Mouse (Mus musculus): ENCODE measurements around the gene Tas2r119.

DNA sequence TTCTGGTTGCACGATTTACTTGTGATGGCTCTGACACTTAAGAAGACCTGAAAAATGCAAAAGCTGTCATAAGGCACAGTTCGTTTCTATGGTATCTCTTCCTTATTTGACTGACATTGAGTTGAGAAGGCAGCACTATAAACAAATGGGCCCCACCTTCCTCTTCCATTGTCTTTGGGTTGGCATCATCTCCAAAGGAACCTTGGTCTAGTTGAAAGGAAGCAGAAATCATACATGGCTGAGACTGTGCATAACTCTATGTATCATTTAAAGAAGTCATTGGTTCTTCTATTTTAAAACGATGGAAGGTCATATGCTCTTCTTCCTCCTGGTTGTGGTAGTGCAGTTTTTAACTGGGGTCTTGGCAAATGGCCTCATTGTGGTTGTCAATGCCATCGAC lies at the start of gene Tas2r119:
- TF ChIP-seq CTCF (IDR thresholded peaks at IDR 0.05; ENCODE audit: borderline replicate concordance, insufficient read depth, low read length) (no peak), POLR2A (IDR thresholded peaks at IDR 0.05; ENCODE audit: low read depth, low read length) (no peak)

All from embryonic fibroblast, embryonic 13.5 days (primary cell).